Mouse (Mus musculus) left cerebral cortex, adult 9 months (tissue): ENCODE data around the gene Zmiz2.
A peak's percentile ranks its signal among the peaks of the same experiment; 100 is the strongest.
"Not testable (repeated sequence)": the region's sequence is repeated elsewhere in the genome, so short reads cannot be mapped to it uniquely, and the experiment has no call there.

Source experiments
- DNase-seq, 2 experiments: peaks; one replicate each; pipeline ENCODE4 v3.0.0; 2022; ENCODE audit warnings: low spot score in 2 of 2

Gene Zmiz2

GRCm38 (mm10) chr11:6388726-6389413 is at the start of gene Zmiz2:
Gene Zmiz2, plus strand, starts transcription at chr11:6389074.
- DNase-seq = peak; percentile 80 to 90

GRCm38 (mm10) chr11:6345956-6346355 is 42.9 kb upstream of the Zmiz2 start:
- no peak for DNase-seq

DNA sequence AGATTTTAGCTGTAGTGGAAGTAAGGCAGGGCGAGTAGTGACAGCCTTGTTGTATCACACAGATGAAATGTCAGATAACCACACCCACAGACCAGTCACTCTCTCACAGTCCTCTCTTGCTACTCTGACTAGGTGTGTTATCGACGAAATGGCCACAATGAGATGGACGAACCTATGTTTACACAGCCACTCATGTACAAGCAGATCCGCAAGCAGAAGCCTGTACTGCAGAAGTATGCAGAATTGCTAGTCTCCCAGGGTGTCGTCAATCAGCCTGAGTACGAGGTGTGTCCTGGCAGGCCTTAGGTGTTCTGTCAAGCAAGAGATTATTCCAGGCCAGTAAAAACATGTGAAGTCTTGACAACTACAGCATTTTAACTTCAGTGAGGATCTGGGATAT is 41.9 kb upstream of the Zmiz2 start:
- DNase-seq = no peak

- DNase-seq = no peak
Observed at GRCm38 (mm10) chr11:6348681-6349200, 40.1 kb upstream of the Zmiz2 start.

- DNase-seq = no peak
Observed at GRCm38 (mm10) chr11:6349586-6349985, 39.3 kb upstream of the Zmiz2 start.

GRCm38 (mm10) chr11:6355106-6355505 is 33.8 kb upstream of the Zmiz2 start:
- DNase-seq = no peak

- no peak for DNase-seq
Observed at GRCm38 (mm10) chr11:6364581-6365275, 24.1 kb upstream of the Zmiz2 start.

- peak in 1 of 2 experiments; percentile 68 for DNase-seq
Observed at GRCm38 (mm10) chr11:6365885-6366284, 23.0 kb upstream of the Zmiz2 start.

DNA sequence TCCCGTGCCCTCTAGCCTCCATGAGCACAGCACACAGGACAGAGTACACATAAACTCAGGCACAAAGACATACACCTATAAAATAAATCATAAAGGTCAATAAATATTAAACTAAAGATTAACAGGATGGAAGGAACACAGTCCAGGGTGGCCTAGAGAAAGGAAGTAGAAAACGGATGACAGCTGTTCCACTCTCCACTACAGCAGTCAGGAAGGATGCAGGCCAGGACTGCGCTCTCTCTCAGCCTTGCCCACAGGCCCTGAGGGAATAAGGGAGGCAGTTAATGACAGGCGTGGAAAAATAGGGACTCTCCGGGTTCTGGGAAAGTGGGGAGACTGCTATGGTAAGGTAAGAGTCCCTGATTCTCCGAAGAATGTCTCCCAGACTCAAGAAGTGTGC is 22.4 kb upstream of the Zmiz2 start:
- no peak for DNase-seq

- no peak for DNase-seq
Observed at GRCm38 (mm10) chr11:6367156-6367555, 21.7 kb upstream of the Zmiz2 start.

GRCm38 (mm10) chr11:6367986-6368385 is 20.9 kb upstream of the Zmiz2 start:
- not testable (repeated sequence) for DNase-seq

- DNase-seq = no peak
Observed at GRCm38 (mm10) chr11:6371376-6372155, 17.3 kb upstream of the Zmiz2 start.

DNA sequence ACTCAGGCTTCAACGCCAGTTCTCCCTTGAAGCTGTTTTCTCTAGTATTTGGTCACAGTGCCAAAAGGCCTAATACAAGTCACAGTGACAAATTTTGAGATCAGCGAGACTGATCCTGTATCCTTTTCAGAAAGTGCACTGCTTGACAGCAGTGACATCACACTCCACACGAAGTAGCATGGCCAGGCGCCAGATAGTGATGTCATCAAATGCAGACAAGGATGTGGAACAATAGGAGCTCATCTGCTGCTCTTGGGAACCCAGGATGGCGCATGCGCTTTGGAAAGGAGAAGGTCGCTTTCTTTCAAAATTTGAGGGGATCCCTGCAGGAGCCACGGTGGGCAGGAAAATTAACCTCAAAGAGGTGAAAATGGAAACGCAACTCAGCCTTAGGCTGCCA is 16.1 kb upstream of the Zmiz2 start:
- DNase-seq = no peak

- no peak for DNase-seq
Observed at GRCm38 (mm10) chr11:6380916-6381315, 8.0 kb upstream of the Zmiz2 start.

GRCm38 (mm10) chr11:6388126-6388725 is 648 bp upstream of the Zmiz2 start:
- DNase-seq = no peak

GRCm38 (mm10) chr11:6389483-6389921 is 628 bp downstream of the Zmiz2 start:
- no peak for DNase-seq

GRCm38 (mm10) chr11:6390376-6391053 is 1.6 kb downstream of the Zmiz2 start:
- no peak for DNase-seq

GRCm38 (mm10) chr11:6391516-6392276 is 2.8 kb downstream of the Zmiz2 start:
- DNase-seq = no peak

DNA sequence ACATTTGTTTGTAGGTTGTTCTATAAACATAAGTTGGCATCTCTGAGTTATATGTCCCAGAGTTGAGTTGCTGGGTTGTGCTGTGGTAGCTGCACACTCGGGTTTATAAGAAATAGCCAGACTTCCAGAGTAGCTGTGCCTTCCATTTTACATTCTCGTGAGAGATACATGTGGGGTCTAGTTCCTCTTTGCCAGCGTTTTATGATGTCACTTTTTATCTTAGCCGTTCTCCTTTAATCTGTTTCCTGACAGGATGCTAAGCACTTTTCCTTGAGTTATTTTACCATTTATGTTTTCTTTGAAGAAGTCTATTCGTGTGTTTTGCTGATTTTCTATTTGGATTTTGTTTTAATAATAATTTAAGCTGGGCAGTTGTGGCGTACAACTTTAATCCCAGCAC is 4.0 kb downstream of the Zmiz2 start:
- DNase-seq = no peak

DNA sequence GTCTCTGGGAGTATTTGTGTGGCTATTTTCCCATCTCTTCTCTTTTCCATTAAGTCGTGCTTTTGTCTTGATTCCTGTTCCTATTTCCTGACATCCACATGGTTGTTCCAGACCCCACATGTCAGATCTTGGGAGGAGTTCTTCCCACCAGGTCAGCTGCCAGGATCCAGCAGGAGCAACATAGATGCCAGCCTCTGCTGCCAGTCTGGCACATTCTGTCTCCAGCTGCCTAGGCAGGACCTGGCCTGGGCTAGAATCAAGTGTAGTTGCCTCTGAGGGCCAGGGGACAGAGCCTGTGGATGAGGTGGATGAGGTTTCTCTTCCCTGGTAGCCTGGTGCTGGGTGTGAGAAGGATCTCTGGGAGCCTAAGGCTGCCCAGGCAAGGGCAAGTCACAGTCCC is 5.0 kb downstream of the Zmiz2 start:
- no peak for DNase-seq

DNA sequence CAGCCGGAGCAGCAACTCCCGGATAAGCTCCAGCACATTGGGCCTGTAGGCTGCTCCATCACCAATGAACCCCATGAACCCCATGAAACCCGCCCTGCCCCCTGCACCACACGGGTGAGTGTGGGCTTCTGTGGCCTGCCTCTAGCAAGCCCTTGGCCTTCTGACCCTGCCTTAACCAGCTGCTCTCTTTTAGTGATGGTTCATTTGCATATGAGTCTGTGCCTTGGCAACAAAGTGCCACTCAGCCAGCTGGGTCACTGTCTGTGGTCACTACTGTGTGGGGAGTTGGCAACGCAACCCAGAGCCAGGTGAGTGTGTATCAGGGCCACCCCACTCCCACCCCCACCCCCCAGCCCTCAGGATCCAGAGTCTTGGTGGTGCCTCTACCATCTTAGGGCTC is 6.7 kb downstream of the Zmiz2 start:
- DNase-seq = no peak
